Mouse (Mus musculus) embryonic stem cell, embryonic (primary cell): ENCODE results near the gene Gpr50.

ENCODE experiments used
- CTCF ChIA-PET, 4 experiments: fragments of 300-600 bp in 2 of 4; fragments of 350-600 bp in 2 of 4; sonication (Branson Sonifier 250); formaldehyde crosslinking; loops; one replicate each; lab custom pipeline; 2022; ENCODE audit warnings: inconsistent platforms in 2 of 4; lab: Charles Lee
- POLR2A ChIA-PET, 4 experiments: fragments of 300-600 bp in 2 of 4; fragments of 350-600 bp in 2 of 4; sonication (Branson Sonifier 250); formaldehyde crosslinking; loops; one replicate each; lab custom pipeline; 2022; ENCODE audit warnings: antibody characterized with exemption in 4 of 4, inconsistent platforms in 1 of 4; lab: Charles Lee

The Gpr50 gene

GRCm38 (mm10) chrX:71663374-71663773 lies at the start of gene Gpr50:
Gpr50 (plus strand) TSS chrX:71663667.
- CTCF ChIA-PET, result interaction anchor here (0.5 to 1.9 kb wide), 5 partner anchors 14 to 309 kb away, joined by 3 to 6 read pairs (median 5); no protein-coding TSS in a partner anchor
- POLR2A ChIA-PET, result interaction anchor here in 3 of 4 experiments (0.6 to 1.5 kb wide), 13 partner anchors 9 to 302 kb away, joined by 3 to 7 read pairs (median 3); partner anchors contain the start of genes Cd99l2 (in 1 of the 3) and Hmgb3 (in 1 of the 3)

- ChIA-PET POLR2A (interaction anchor here in 2 of 4 experiments (0.7 kb wide), 2 partner anchors 15 to 257 kb away, joined by 3 to 5 read pairs; no protein-coding TSS in a partner anchor), CTCF (interaction anchor here (0.5 to 4.2 kb wide), 8 partner anchors 8 to 306 kb away, joined by 3 to 33 read pairs (median 8); no protein-coding TSS in a partner anchor)
These were observed 41.2 kb upstream of the Gpr50 start for GRCm38 (mm10) chrX:71622286-71622685.

- ChIA-PET POLR2A (no interaction called here), CTCF (interaction anchor here (0.5 to 4.2 kb wide), 22 partner anchors 8 to 273 kb away, joined by 3 to 33 read pairs (median 3); partner anchors contain the start of gene Hmgb3 (in 1 of the 4))
These were observed 39.6 kb upstream of the Gpr50 start for GRCm38 (mm10) chrX:71623843-71624242.

GRCm38 (mm10) chrX:71628306-71628705 lies 35.2 kb upstream of the Gpr50 start:
- ChIA-PET POLR2A (no interaction called here), CTCF (interaction anchor here (0.5 to 1.6 kb wide), 5 partner anchors 203 to 1071 kb away, joined by 3 to 9 read pairs (median 3); no protein-coding TSS in a partner anchor)

- CTCF ChIA-PET, result no interaction called here
These were observed 32.8 kb upstream of the Gpr50 start for GRCm38 (mm10) chrX:71630709-71631108.

GRCm38 (mm10) chrX:71631130-71631529 lies 32.3 kb upstream of the Gpr50 start:
- POLR2A ChIA-PET, result no interaction called here
- CTCF ChIA-PET, result no interaction called here

More at GRCm38 (mm10) chrX:71630709-71631108, 32.8 kb upstream of the Gpr50 start:
- POLR2A ChIA-PET, result no interaction called here

- CTCF ChIA-PET, result interaction anchor here in 3 of 4 experiments (0.6 to 2.3 kb wide), 8 partner anchors 24 to 467 kb away, joined by 3 to 27 read pairs (median 3); no protein-coding TSS in a partner anchor
- POLR2A ChIA-PET, result interaction anchor here in 2 of 4 experiments (0.7 to 1.7 kb wide), 3 partner anchors 13 to 176 kb away, joined by 3 read pairs; partner anchors contain the start of gene Gpr50 (in 1 of the 2)
These were observed 15.5 kb upstream of the Gpr50 start for GRCm38 (mm10) chrX:71647958-71648357.

GRCm38 (mm10) chrX:71648434-71648833 lies 15.0 kb upstream of the Gpr50 start:
- POLR2A ChIA-PET, result interaction anchor here in 1 of 4 experiments (1.0 to 1.7 kb wide), 2 partner anchors 13 to 15 kb away, joined by 3 read pairs; partner anchors contain the start of gene Gpr50
- CTCF ChIA-PET, result interaction anchor here (0.6 to 2.3 kb wide), 9 partner anchors 16 to 467 kb away, joined by 3 to 27 read pairs (median 4); partner anchors contain the start of gene Gpr50 (in 1 of the 4)

GRCm38 (mm10) chrX:71648848-71649454 lies 14.5 kb upstream of the Gpr50 start:
- ChIA-PET POLR2A (interaction anchor here in 1 of 4 experiments (1.0 to 1.7 kb wide), 2 partner anchors 12 to 14 kb away, joined by 3 read pairs; partner anchors contain the start of gene Gpr50), CTCF (interaction anchor here (0.6 to 2.3 kb wide), 7 partner anchors 13 to 1258 kb away, joined by 4 to 27 read pairs (median 5); partner anchors contain the start of gene Gpr50 (in 2 of the 4))

GRCm38 (mm10) chrX:71649993-71650392 lies 13.5 kb upstream of the Gpr50 start:
- ChIA-PET CTCF (interaction anchor here in 2 of 4 experiments (1.3 to 2.1 kb wide), 2 partner anchors 14 kb away, joined by 5 read pairs; partner anchors contain the start of gene Gpr50 (in 2 of the 2)), POLR2A (interaction anchor here in 1 of 4 experiments (1.2 kb wide), 1 partner anchor 14 kb away, joined by 4 read pairs; the partner anchor contains the start of gene Gpr50)

GRCm38 (mm10) chrX:71661794-71662193 lies 1.7 kb upstream of the Gpr50 start:
- ChIA-PET POLR2A (interaction anchor here in 1 of 4 experiments (1.3 kb wide), 1 partner anchor 14 kb away, joined by 3 read pairs; no protein-coding TSS in a partner anchor), CTCF (no interaction called here)

- ChIA-PET POLR2A (interaction anchor here in 3 of 4 experiments (0.6 to 1.5 kb wide), 12 partner anchors 9 to 283 kb away, joined by 3 to 7 read pairs (median 3); partner anchors contain the start of genes Cd99l2 (in 1 of the 3) and Hmgb3 (in 1 of the 3)), CTCF (interaction anchor here in 3 of 4 experiments (0.7 to 1.9 kb wide), 5 partner anchors 15 to 308 kb away, joined by 3 to 5 read pairs (median 4); no protein-coding TSS in a partner anchor)
These were observed 612 bp downstream of the Gpr50 start for GRCm38 (mm10) chrX:71663871-71664687.

- POLR2A ChIA-PET, result interaction anchor here in 2 of 4 experiments (1.1 to 1.2 kb wide), 2 partner anchors 36 to 106 kb away, joined by 3 read pairs; no protein-coding TSS in a partner anchor
- CTCF ChIA-PET, result interaction anchor here in 2 of 4 experiments (0.9 to 1.9 kb wide), 2 partner anchors 15 to 16 kb away, joined by 4 to 5 read pairs; no protein-coding TSS in a partner anchor
These were observed 1.2 kb downstream of the Gpr50 start for GRCm38 (mm10) chrX:71664688-71665026.

GRCm38 (mm10) chrX:71670254-71670653 lies 6.8 kb downstream of the Gpr50 start:
- ChIA-PET CTCF (interaction anchor here in 1 of 4 experiments (0.7 to 1.2 kb wide), 2 partner anchors 46 to 245 kb away, joined by 3 read pairs; no protein-coding TSS in a partner anchor), POLR2A (no interaction called here)

GRCm38 (mm10) chrX:71700817-71701469 lies 37.5 kb downstream of the Gpr50 start:
- ChIA-PET CTCF (no interaction called here), POLR2A (interaction anchor here in 1 of 4 experiments (0.9 kb wide), 1 partner anchor 37 kb away, joined by 3 read pairs; no protein-coding TSS in a partner anchor)
